Mouse (Mus musculus) lung, postnatal 14 days (tissue): Measurements from ENCODE around the gene Acvrl1.

Experiments used
- DNase-seq: peaks from one replicate; pipeline ENCODE4 v3.0.0; 2021

The Acvrl1 gene

GRCm38 (mm10) chr15:101171272-101171671 is 43.0 kb downstream of the Acvrl1 start:
- DNase-seq = no peak

DNA sequence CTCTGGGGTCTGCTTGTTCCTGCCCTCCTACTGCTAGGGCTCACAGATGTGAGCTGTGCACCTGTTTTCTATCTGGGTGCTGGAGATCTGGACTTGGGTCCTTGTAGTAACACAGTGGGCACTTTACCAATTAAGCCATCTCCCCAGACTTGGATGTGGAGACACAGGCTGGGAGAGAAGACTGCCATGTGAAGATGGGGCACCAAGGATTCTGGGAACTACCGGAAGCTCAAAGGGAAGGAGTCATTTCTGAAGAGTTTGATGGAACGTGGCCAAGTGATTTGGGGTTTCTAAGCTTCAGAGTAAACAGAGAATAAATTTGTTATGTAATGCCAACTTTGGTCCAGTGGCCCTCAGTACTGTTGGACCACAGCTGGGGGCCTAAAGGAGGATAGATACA is 43.7 kb downstream of the Acvrl1 start:
- DNase-seq = no peak

- DNase-seq = peak; percentile 91
These were observed 45.3 kb downstream of the Acvrl1 start, which contains the start of gene Acvr1b for GRCm38 (mm10) chr15:101173421-101174211. Gene Acvr1b (plus strand): TSS chr15:101174067.

- peak; percentile 36 for DNase-seq
These were observed 46.2 kb downstream of the Acvrl1 start for GRCm38 (mm10) chr15:101174294-101175130.

GRCm38 (mm10) chr15:101175131-101175460 is 46.8 kb downstream of the Acvrl1 start:
- no peak for DNase-seq

DNA sequence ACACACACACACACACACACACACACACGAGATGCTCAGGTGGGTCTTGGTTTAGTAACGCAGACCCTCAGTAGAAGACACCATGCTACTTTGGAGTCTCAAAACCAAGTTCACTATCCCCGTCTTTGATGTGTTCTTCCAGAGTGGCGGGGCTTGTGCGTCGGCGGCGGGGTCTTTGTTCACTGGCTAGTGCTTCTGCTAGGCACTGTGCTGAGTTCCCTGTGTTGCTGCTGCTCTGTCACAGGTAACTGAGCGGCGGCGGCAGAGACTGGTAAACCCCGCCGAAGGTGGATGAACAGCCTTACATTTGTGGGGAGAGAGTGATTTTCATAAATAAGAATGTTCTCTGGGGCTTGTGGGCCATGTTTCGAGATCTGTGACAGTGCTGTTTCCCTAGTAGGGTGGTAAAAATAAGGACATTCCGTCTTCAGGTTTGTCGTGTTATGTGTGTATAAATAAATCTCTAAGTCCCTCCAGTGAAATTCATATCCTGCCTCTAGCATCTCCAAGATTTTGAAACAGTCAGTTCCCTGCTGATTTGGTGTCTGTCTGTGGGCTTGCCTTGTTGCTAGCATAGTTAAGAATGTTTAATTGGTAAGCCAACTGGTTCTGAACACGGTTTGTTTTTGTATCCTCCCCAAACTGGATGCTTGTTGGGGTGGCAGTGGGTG is 47.4 kb downstream of the Acvrl1 start:
- no peak for DNase-seq

DNA sequence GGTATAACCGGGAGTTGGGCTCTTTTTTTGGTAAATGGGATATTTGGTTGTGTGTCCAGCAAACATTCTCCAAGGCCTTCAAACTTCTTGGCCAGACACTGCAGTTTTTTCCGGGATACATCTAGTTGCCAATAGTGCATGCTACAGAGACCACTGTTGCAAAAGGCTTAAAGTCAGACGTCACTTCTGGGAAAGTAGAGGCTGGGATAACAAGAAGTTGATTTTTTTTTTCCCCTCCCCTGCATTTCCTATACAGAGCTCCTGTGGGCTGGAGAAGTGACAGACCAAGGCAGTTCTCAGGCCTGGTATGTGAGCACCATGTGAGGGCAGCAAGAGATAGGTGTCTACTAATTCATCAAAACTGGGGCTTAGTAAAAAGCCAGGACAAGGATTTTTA is 48.0 kb downstream of the Acvrl1 start:
- DNase-seq = no peak

DNA sequence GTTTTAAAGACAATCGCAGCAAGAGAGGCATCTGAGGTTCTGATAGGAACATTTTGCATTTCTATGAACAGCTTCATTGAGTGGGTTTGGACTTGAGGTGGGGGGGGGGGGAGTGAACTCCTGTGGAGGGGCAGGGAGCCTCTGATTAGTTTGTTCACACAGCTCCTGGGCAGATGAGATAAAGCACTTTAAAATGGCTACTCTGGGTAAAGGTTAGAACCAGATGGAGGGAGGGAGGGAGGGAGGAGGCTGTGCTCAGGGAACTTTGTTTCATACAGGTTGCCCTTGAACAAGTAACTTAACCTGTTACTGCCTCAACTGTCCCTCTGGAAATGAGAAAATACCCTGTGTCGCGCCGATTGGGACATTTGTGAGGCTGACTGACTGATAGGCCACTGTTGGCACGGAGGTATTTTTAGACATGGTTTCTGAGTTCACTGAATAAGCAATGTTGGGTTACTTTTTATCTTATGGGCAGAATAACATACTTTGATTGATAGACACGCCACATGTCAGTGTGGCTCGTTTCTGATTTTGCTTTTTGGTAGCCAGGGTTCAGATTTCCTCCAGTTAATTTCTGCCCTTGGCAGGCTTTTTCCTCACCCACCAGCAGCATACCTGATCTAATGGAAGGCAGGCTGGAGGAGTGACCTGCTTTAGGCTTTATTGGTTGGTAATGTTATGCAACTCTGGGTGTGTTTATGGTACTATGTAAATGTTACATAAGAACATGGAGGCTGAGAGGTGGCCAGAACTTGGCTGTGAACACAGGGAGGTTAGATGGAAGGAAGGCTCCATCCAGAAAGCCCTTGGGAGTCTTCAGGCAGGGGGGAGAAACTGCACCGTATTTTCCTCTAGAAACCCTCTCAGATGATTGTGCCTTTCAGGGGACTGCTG is 48.7 kb downstream of the Acvrl1 start:
- no peak for DNase-seq

- DNase-seq = no peak
These were observed 52.2 kb downstream of the Acvrl1 start for GRCm38 (mm10) chr15:101180363-101181105.

DNA sequence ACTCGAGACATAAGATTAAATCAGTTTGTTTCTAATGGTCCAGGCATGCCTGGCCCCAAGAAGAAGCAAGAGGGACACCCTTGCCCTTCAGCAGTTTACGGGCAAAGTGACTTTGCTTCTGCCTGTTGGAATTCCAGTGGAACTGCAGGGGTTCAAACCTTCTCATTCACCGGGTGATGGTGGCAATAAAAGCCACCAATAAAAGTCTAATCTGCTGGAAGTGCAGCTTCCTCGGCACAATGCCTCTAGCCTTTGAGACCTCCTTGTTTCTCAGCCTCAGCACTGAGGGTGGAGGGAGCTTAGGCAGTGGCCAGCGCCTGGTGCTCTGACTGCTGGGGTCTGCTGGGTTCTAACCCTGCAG is 52.8 kb downstream of the Acvrl1 start:
- DNase-seq = no peak

GRCm38 (mm10) chr15:101181500-101181899 is 53.2 kb downstream of the Acvrl1 start:
- DNase-seq = no peak

DNA sequence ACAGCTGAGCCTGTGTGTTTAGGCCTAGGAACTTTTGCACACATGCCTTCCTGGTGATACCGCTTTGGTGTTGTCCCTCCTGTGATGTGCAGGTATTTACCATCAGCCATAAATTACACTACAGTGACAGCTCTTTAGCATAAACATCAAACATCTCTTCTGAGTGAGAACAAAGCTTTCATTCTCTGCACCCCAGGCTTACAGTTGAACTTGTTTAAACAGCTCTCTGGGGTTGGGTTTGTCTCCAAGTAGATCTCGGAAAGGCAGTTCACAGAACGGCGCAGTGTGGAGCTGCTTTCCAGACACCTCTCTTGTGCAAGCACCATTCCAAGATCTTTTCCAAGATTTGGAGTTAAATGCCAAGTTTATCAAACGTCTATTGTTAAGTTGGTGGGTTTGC is 54.4 kb downstream of the Acvrl1 start:
- no peak for DNase-seq

DNA sequence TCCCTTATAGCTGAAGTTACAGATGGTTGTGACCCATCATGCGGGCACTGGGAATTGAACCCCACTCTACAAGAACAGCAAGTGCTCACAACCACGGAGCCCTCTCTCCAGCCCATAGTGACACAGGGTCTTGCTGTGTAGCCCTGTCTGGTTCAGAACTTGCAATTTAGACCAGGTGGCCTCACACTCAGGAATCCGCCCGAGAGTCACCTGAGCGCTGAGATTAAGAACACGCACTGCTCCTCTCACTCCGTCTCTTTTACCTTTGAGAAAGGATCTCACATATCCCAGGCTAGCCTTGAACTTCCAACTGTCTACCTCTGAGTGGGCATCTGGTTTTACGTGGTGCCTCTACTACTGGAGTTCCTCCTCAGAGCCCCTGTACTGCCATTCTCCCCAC is 56.0 kb downstream of the Acvrl1 start:
- DNase-seq = no peak

- no peak for DNase-seq
These were observed 57.2 kb downstream of the Acvrl1 start for GRCm38 (mm10) chr15:101185549-101185948.

GRCm38 (mm10) chr15:101187907-101188306 is 59.6 kb downstream of the Acvrl1 start:
- DNase-seq = no peak

GRCm38 (mm10) chr15:101189981-101190761 is 61.8 kb downstream of the Acvrl1 start:
- no peak for DNase-seq

DNA sequence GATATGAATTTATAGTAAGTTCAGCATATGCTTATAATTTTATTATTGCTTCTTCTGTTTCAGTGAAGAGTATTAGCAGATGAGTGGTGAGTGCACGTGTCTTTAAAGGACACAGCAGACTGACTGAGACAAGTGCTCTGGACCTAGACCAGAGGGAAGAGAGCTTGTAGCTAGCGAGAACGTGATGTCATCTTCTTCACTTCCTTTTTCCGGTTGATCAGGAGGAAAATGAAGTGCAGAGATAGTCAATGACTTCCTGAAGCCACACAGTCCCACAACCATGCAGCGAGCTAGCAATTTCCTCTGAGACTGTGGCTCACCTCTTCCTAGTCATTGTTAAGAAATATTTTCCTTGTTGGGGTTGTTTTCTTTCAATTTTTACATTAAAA is 62.4 kb downstream of the Acvrl1 start:
- DNase-seq = no peak

- DNase-seq = peak; percentile 75
These were observed 63.3 kb downstream of the Acvrl1 start for GRCm38 (mm10) chr15:101191459-101192259.

GRCm38 (mm10) chr15:101192260-101192640 is 63.9 kb downstream of the Acvrl1 start:
- DNase-seq = no peak

- DNase-seq = no peak
These were observed 64.3 kb downstream of the Acvrl1 start for GRCm38 (mm10) chr15:101192651-101193050.
